In the genomic region with DNA sequence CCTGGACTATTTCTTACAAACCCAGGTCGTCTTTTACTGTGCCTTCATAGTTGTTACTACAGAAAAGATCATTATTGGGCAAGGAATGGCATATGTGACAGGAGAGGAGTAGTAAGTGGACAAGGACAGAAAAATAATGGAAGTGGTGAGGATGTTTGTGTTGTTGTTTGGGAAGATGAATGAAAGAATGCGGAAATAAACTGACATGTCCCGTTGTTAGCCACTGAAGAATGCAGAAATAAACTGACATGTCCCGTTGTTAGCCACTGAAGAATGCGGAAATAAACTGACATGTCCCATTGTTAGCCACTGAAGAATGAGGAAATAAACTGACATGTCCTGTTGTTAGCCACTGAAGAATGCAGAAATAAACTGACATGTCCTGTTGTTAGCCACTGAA, we compare ENCODE assay signal across 12 mouse cellular contexts.
"Had no signal": no experiment of that assay in that cellular context is flagged by ENCODE, and none has a peak within 500 bp of the region (broad histone marks: within the 10 kb centered on the region; RNA-seq: fewer than 3 reads in every experiment).

No protein-coding gene starts in this region.

- H3K27ac ChIP-seq: limb, embryonic 15.5 days; liver, embryonic 12.5 days; lung, embryonic 15.5 days; midbrain, embryonic 15.5 days had no signal

- H3K4me1 ChIP-seq: limb, embryonic 15.5 days; liver, embryonic 12.5 days; lung, embryonic 15.5 days; midbrain, embryonic 15.5 days had no signal

- DNase-seq: kidney, adult 8-10 months; kidney, postnatal 25 days; layer of hippocampus, adult 9-11 months; layer of hippocampus, postnatal 36 days; spleen, adult 18-20 months; thymus, adult 18-20 months; thymus, postnatal 25 days had no signal

- ATAC-seq: intestine, embryonic 16.5 days; liver, embryonic 12.5 days; midbrain, embryonic 15.5 days had no signal

- H3K9me3 ChIP-seq: limb, embryonic 15.5 days; liver, embryonic 12.5 days; lung, embryonic 15.5 days; midbrain, embryonic 15.5 days had no signal

- H3K9ac ChIP-seq: limb, embryonic 15.5 days; liver, embryonic 12.5 days; lung, embryonic 15.5 days; midbrain, embryonic 15.5 days had no signal

- H3K4me3 ChIP-seq: limb, embryonic 15.5 days; liver, embryonic 12.5 days; lung, embryonic 15.5 days; midbrain, embryonic 15.5 days had no signal

- H3K27me3 ChIP-seq: limb, embryonic 15.5 days; liver, embryonic 12.5 days; lung, embryonic 15.5 days; midbrain, embryonic 15.5 days had no signal

- H3K36me3 ChIP-seq: limb, embryonic 15.5 days; liver, embryonic 12.5 days; lung, embryonic 15.5 days; midbrain, embryonic 15.5 days had no signal

- H3K4me2 ChIP-seq: limb, embryonic 15.5 days; liver, embryonic 12.5 days; lung, embryonic 15.5 days; midbrain, embryonic 15.5 days had no signal
